Mouse (Mus musculus): Measurements from ENCODE around the gene Syne1. TPM values are rescaled to one million over a fixed set of nuclear protein-coding genes. Genes with fewer than 3 reads are reported as not detected.
A peak's percentile ranks its signal among the peaks of the same experiment; 100 is the strongest.

Syne1 gene
- polyA plus RNA-seq, 1 experiment from 2014 or later: 3.6 TPM

DNA sequence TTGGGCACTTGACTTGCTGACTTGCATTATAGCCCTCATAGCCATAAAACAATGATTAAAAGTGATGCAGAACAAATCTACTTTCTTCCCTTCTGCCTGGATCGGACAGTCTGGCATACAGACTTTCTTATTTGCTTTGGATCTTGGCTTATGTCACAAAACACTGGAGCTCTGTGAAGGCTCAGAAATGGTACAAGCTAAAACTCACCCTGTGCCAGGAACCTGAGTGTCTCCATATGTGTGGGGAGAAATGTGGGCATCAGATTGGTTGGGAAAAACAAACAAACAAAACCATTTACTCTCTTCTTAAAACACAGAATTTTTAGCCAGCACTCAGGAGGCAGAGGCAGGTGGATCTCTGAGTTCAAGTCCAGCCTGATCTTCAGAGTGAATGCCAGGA lies 30.6 kb downstream of the Syne1 start:
- ATAC-seq (ENCODE audit: low FRiP score, low TSS enrichment) (no peak), DNase-seq (ENCODE audit: low spot score) (no peak)
- Histone ChIP-seq H3K4me2 (replicated peaks; ENCODE audit: low read depth) (no peak overlapping the region), H3K9ac (ENCODE audit: low read length) (no peak overlapping the region), H3K9me3 (ENCODE audit: control insufficient read depth, low read length) (no peaks in the 10 kb centered on the region), H3K27ac (replicated peaks) (no peak overlapping the region), H3K27me3 (ENCODE audit: control insufficient read depth, insufficient read depth, low read length) (no peaks in the 10 kb centered on the region), H3K4me1 (replicated peaks; ENCODE audit: control insufficient read depth, insufficient read depth) (no peaks in the 10 kb centered on the region), H3K4me3 (ENCODE audit: low read depth, low read length) (no peak overlapping the region), H3K36me3 (ENCODE audit: control insufficient read depth, insufficient read depth, low read length) (no peaks in the 10 kb centered on the region)
- WGBS: 75% methylated on average over 1 of the region's 1 CpGs
- TF ChIP-seq EP300 (optimal IDR thresholded peaks at IDR 0.05) (no peak), CTCF (IDR thresholded peaks at IDR 0.05; ENCODE audit: low read depth) (no peak)

DNA sequence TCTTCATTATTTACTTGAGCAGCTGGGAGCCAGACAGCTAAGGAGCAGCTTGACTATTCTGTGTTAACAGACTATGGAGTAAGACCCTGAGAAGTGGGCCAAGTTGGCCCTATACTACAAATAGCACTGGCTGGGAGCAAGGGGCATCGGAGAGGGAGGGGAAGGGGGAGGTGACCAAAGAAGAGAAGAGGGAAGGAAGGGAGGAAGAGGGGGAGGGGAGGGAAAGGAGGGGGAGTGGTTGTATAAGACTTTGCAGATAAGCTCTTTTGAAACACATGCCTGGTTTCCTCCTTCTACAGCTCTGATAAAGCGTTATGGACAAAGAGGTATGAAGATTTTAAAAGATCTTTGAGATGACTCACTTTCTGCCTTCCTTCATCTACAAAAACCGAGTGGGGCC lies 36.0 kb downstream of the Syne1 start:
- Histone ChIP-seq H3K4me3 (ENCODE audit: low read depth, low read length) (no peak overlapping the region), H3K4me1 (replicated peaks; ENCODE audit: control insufficient read depth, insufficient read depth) (no peaks in the 10 kb centered on the region), H3K4me2 (replicated peaks; ENCODE audit: low read depth) (no peak overlapping the region), H3K9ac (ENCODE audit: low read length) (no peak overlapping the region), H3K27me3 (ENCODE audit: control insufficient read depth, insufficient read depth, low read length) (no peaks in the 10 kb centered on the region), H3K27ac (replicated peaks) (no peak overlapping the region), H3K9me3 (ENCODE audit: control insufficient read depth, low read length) (no peaks in the 10 kb centered on the region), H3K36me3 (ENCODE audit: control insufficient read depth, insufficient read depth, low read length) (no peaks in the 10 kb centered on the region)
- DNase-seq (ENCODE audit: low spot score): no peak
- no peak; the same call in 1 of the 2 replicates for ATAC-seq (ENCODE audit: low FRiP score, low TSS enrichment)
- WGBS: 11% methylated on average over 3 of the region's 3 CpGs
- no peak for TF ChIP-seq CTCF (IDR thresholded peaks at IDR 0.05; ENCODE audit: low read depth)
- TF ChIP-seq EP300 (optimal IDR thresholded peaks at IDR 0.05): no peak

DNA sequence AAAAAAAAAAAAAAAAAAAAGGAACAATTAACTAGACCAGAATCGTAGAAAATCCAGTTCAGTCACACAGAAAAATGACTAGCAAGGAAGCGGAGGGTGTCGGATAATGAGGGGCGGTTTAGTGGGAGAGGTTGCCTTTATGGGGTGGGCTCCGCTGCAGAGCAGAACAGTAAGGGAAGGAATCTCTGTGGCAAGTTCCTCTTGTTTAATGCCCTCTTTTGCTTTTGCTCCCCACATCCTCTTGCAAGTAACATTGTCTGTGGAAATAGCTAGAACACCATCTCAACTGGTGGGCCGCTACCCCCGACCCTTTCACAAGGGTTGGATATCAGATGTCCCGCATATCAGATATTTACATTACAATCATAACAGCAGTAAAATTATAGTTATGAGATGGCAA lies 37.1 kb downstream of the Syne1 start:
- no peak overlapping the region for H3K27ac ChIP-seq (replicated peaks)
- WGBS: 90% methylated on average over 8 of the region's 8 CpGs
- no peak for ATAC-seq (ENCODE audit: low FRiP score, low TSS enrichment)
- no peaks in the 10 kb centered on the region for H3K36me3 ChIP-seq (ENCODE audit: control insufficient read depth, insufficient read depth, low read length)
- TF ChIP-seq CTCF (IDR thresholded peaks at IDR 0.05; ENCODE audit: low read depth) (no peak), EP300 (optimal IDR thresholded peaks at IDR 0.05) (no peak)
- H3K9me3 ChIP-seq (ENCODE audit: control insufficient read depth, low read length): no peaks in the 10 kb centered on the region
- DNase-seq (ENCODE audit: low spot score): no peak
- H3K9ac ChIP-seq (ENCODE audit: low read length): no peak overlapping the region
- no peak overlapping the region for H3K4me2 ChIP-seq (replicated peaks; ENCODE audit: low read depth)
- H3K4me1 ChIP-seq (replicated peaks; ENCODE audit: control insufficient read depth, insufficient read depth): no peaks in the 10 kb centered on the region
- H3K4me3 ChIP-seq (ENCODE audit: low read depth, low read length): no peak overlapping the region
- no peaks in the 10 kb centered on the region for H3K27me3 ChIP-seq (ENCODE audit: control insufficient read depth, insufficient read depth, low read length)

DNA sequence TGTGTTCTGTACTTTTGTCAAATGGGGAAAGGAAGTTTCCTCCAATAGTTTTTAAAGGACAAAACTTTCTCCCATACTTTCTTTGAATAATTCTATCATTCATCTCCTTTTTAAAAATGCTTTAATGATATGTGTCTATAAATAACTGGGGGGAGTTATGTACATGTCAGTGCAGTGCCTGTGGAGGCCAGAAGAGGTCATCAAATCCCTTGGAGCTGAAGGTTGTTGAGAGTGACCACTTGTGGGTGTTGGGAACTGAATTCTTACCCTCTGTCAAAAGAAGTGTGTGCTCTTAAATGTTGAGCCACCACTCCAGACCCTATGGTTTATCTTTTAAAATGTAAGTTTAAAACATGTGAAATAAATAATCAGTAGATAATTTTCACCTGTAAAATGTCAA lies 39.0 kb downstream of the Syne1 start:
- peak; percentile 49 for TF ChIP-seq CTCF (IDR thresholded peaks at IDR 0.05; ENCODE audit: low read depth)
- no peak for TF ChIP-seq EP300 (optimal IDR thresholded peaks at IDR 0.05)
- no peak overlapping the region for H3K27ac ChIP-seq (replicated peaks)
- H3K4me1 ChIP-seq (replicated peaks; ENCODE audit: control insufficient read depth, insufficient read depth): no peaks in the 10 kb centered on the region
- H3K9ac ChIP-seq (ENCODE audit: low read length): no peak overlapping the region
- H3K9me3 ChIP-seq (ENCODE audit: control insufficient read depth, low read length): no peaks in the 10 kb centered on the region
- H3K27me3 ChIP-seq (ENCODE audit: control insufficient read depth, insufficient read depth, low read length): no peaks in the 10 kb centered on the region
- ATAC-seq (ENCODE audit: low FRiP score, low TSS enrichment) (no peak), DNase-seq (ENCODE audit: low spot score) (no peak)
- no peak overlapping the region for H3K4me2 ChIP-seq (replicated peaks; ENCODE audit: low read depth)
- no peaks in the 10 kb centered on the region for H3K36me3 ChIP-seq (ENCODE audit: control insufficient read depth, insufficient read depth, low read length)
- no peak overlapping the region for H3K4me3 ChIP-seq (ENCODE audit: low read depth, low read length)

DNA sequence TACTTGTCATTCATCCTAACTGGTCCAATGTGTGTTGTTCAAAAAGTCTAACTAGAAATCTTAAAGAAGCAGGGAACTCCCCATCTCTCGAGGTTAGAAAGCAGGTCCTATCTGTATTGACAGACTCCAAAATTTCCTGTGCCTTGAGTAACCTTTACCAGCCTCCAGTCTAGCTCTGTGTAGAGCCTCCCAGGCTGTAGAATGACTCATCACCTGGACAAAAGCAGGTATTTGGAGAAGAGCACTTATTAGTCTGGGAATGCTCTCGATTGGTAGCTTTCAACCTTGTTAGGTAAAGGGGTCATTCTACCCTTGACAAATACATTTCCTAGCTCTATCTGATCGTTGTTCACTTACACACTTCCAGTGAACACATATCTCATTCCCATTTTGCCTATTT lies 39.9 kb downstream of the Syne1 start:
- TF ChIP-seq CTCF (IDR thresholded peaks at IDR 0.05; ENCODE audit: low read depth) (no peak), EP300 (optimal IDR thresholded peaks at IDR 0.05) (no peak)
- no peaks in the 10 kb centered on the region for H3K36me3 ChIP-seq (ENCODE audit: control insufficient read depth, insufficient read depth, low read length)
- H3K4me1 ChIP-seq (replicated peaks; ENCODE audit: control insufficient read depth, insufficient read depth): no peaks in the 10 kb centered on the region
- ATAC-seq (ENCODE audit: low FRiP score, low TSS enrichment): no peak
- H3K9ac ChIP-seq (ENCODE audit: low read length): no peak overlapping the region
- no peak overlapping the region for H3K4me2 ChIP-seq (replicated peaks; ENCODE audit: low read depth)
- H3K27ac ChIP-seq (replicated peaks): no peak overlapping the region
- H3K9me3 ChIP-seq (ENCODE audit: control insufficient read depth, low read length): no peaks in the 10 kb centered on the region
- no peak overlapping the region for H3K4me3 ChIP-seq (ENCODE audit: low read depth, low read length)
- 55% methylated on average over 3 of the region's 3 CpGs for WGBS
- no peaks in the 10 kb centered on the region for H3K27me3 ChIP-seq (ENCODE audit: control insufficient read depth, insufficient read depth, low read length)
- no peak for DNase-seq (ENCODE audit: low spot score)

DNA sequence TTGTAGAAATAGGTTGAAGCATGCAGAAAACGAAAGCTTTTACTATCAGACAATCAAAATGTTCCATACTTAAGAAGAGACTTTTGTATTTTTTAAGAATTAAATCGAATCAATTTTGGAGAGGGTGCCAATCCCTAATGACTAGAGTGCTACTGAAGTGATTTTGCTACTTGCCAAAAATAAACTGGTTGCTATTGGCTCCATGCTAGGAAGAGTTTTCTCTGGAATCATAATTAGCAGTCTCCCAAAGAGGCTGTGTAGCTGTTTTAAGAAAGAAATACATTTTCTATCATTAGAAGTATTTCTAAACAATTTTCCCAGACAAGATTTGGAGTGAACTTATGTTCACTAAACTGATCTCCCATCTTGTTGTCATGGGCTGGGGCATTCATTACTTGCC lies 43.8 kb downstream of the Syne1 start:
- no peak overlapping the region for H3K27ac ChIP-seq (replicated peaks)
- H3K4me3 ChIP-seq (ENCODE audit: low read depth, low read length): no peak overlapping the region
- no peak for DNase-seq (ENCODE audit: low spot score)
- TF ChIP-seq EP300 (optimal IDR thresholded peaks at IDR 0.05) (no peak), CTCF (IDR thresholded peaks at IDR 0.05; ENCODE audit: low read depth) (no peak)
- no peak overlapping the region for H3K4me2 ChIP-seq (replicated peaks; ENCODE audit: low read depth)
- no peaks in the 10 kb centered on the region for H3K9me3 ChIP-seq (ENCODE audit: control insufficient read depth, low read length)
- no peaks in the 10 kb centered on the region for H3K27me3 ChIP-seq (ENCODE audit: control insufficient read depth, insufficient read depth, low read length)
- no peaks in the 10 kb centered on the region for H3K4me1 ChIP-seq (replicated peaks; ENCODE audit: control insufficient read depth, insufficient read depth)
- no peak for ATAC-seq (ENCODE audit: low FRiP score, low TSS enrichment)
- no peak overlapping the region for H3K9ac ChIP-seq (ENCODE audit: low read length)
- WGBS: 75% methylated on average over 2 of the region's 2 CpGs
- no peaks in the 10 kb centered on the region for H3K36me3 ChIP-seq (ENCODE audit: control insufficient read depth, insufficient read depth, low read length)
